9 mouse cellular contexts compared by ENCODE assay signal in genomic region chrX:85049593-85049992, GRCm38 (mm10).
A peak's percentile ranks its signal among the peaks of the same experiment; 100 is the strongest.
DNase-seq lines count a peak whose midpoint lies in the region; ATAC-seq and TF ChIP-seq lines count a peak whose summit lies in the region.
"Had no signal": no experiment of that assay in that cellular context is flagged by ENCODE, and none has a peak within 500 bp of the region (broad histone marks: within the 10 kb centered on the region; RNA-seq: fewer than 3 reads in every experiment).

No protein-coding gene starts in this region.

- WGBS in lung, adult 2 months: 57% methylated on average over 3 of the region's 3 CpGs
- 40% methylated on average over 3 of the region's 3 CpGs for WGBS in hindbrain, embryonic 12.5 days
- WGBS in liver, postnatal 0 days (ENCODE audit: insufficient replicate concordance): 51% methylated on average over 3 of the region's 3 CpGs

- H3K9me3 ChIP-seq in hindbrain, embryonic 12.5 days (replicated peaks): no peaks in the 10 kb centered on the region
- no peaks in the 10 kb centered on the region for H3K9me3 ChIP-seq in liver, postnatal 0 days (ENCODE audit: low read length)
- H3K9me3 ChIP-seq: G1E had no signal

- TF ChIP-seq EP300 in liver, postnatal 0 days (IDR thresholded peaks at IDR 0.05; ENCODE audit: low read depth): no peak

- peak; percentile 5 for DNase-seq in lung, adult 2 months
- DNase-seq in lung, postnatal 4 days: no peak
- DNase-seq in liver, postnatal 0 days: peak; percentile 12
- DNase-seq in cerebellum, adult 8-10 months: no peak
- no peak for DNase-seq in layer of hippocampus, postnatal 36 days
- no peak for DNase-seq in gastrocnemius, postnatal 10 days

- no peak for ATAC-seq in hindbrain, embryonic 12.5 days (ENCODE audit: low FRiP score)
- peak; percentile 33 for ATAC-seq in liver, postnatal 0 days
- ATAC-seq in inflammation-experienced regulatory T-cells, adult 6 months: no peak

- no peaks in the 10 kb centered on the region for H3K36me3 ChIP-seq in hindbrain, embryonic 12.5 days
- H3K36me3 ChIP-seq in liver, postnatal 0 days (replicated peaks; ENCODE audit: insufficient read depth, low read length): no peaks in the 10 kb centered on the region
- H3K36me3 ChIP-seq: G1E had no signal

- H3K9ac ChIP-seq in hindbrain, embryonic 12.5 days: no peak overlapping the region
- no peak overlapping the region for H3K9ac ChIP-seq in liver, postnatal 0 days (replicated peaks)

- no peak for TF ChIP-seq CTCF in lung, adult 2 months (IDR thresholded peaks at IDR 0.05; ENCODE audit: insufficient read depth, low read length)
- no peak for TF ChIP-seq CTCF in liver, postnatal 0 days (IDR thresholded peaks at IDR 0.05; ENCODE audit: low read depth)

- H3K4me3 ChIP-seq in lung, adult 2 months (replicated peaks; ENCODE audit: extremely low read depth, low read depth, low read length): no peak overlapping the region
- H3K4me3 ChIP-seq in hindbrain, embryonic 12.5 days: no peak overlapping the region
- peak overlapping the region; percentile 54; the same call in 1 of the 2 replicates for H3K4me3 ChIP-seq in liver, postnatal 0 days (ENCODE audit: low read depth, low read length)

- H3K27ac ChIP-seq in hindbrain, embryonic 12.5 days: no peak overlapping the region
- H3K27ac ChIP-seq in liver, postnatal 0 days (ENCODE audit: low read depth): peak overlapping the region; percentile 34

- peaks cover 9% of the 10 kb centered on the region; the same call in 1 of the 2 replicates for H3K27me3 ChIP-seq in hindbrain, embryonic 12.5 days
- H3K27me3 ChIP-seq in liver, postnatal 0 days (ENCODE audit: insufficient read depth, low read length): no peaks in the 10 kb centered on the region

- no peaks in the 10 kb centered on the region for H3K4me1 ChIP-seq in lung, adult 2 months (ENCODE audit: control insufficient read depth, insufficient read depth, low read length)
- no peaks in the 10 kb centered on the region for H3K4me1 ChIP-seq in hindbrain, embryonic 12.5 days
- H3K4me1 ChIP-seq in liver, postnatal 0 days (ENCODE audit: insufficient read depth): no peaks in the 10 kb centered on the region

- no peak for TF ChIP-seq POLR2A in lung, adult 2 months (IDR thresholded peaks at IDR 0.05; ENCODE audit: borderline replicate concordance, extremely low read depth, low read depth, low read length)

- H3K4me2 ChIP-seq in hindbrain, embryonic 12.5 days (replicated peaks): peak overlapping the region; percentile 62; the same call in 1 of the 2 replicates
- H3K4me2 ChIP-seq in liver, postnatal 0 days (ENCODE audit: low read depth, low read length): peak overlapping the region; percentile 67

Comparison
In these comparisons a context has a peak if more than half of its experiments do, and no peak if none do; other contexts are left out.
1. DNase-seq: peak in lung, adult 2 months (single experiment) and liver, postnatal 0 days (single experiment); none in lung, postnatal 4 days (0 of 2), cerebellum, adult 8-10 months (single experiment), layer of hippocampus, postnatal 36 days (0 of 2) and gastrocnemius, postnatal 10 days (single experiment).